Mouse (Mus musculus) liver, adult 2 months (tissue): ENCODE data around the gene Gm42906.

Experiments used
- CTCF ChIP-seq: fragments of 200-500 bp; IDR thresholded peaks from 2 replicates; pipeline ENCODE4 v1.5.1; 2011; ENCODE audit warnings: low read depth, low read length, control low read depth
- POLR2A ChIP-seq: fragments of 200-500 bp; IDR thresholded peaks from 2 replicates; pipeline ENCODE4 v1.6.1; 2011; ENCODE audit warnings: low read length, control low read depth; ENCODE audit not compliant: insufficient read depth; ENCODE audit errors: extremely low read depth

DNA sequence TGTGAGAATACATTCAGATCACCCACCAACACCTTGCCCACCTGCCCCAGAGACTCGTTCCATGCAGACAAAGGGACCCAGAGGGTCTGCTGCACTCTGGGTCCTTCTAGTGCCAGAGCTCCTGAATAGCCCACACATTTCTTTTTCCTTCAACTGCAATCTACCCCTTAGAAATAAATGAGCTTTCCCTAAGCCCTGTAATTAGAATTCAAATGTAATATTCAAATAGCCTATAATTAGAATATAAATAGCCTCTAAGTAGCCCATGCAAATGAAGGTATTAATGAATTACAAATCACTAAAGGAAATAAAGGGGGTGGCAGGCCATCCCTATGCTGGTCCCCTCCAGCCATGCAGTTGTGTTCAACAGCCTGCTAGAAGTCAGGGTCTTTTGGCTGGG is 18.7 kb downstream of the Gm42906 start:
- TF ChIP-seq CTCF (no peak), POLR2A (no peak)
